Mouse (Mus musculus) kidney, adult 2 months (tissue): ENCODE data around the gene Gm10642.

Experiments used
- CTCF ChIP-seq: fragments of 200-500 bp; conservative IDR thresholded peaks from 2 replicates; pipeline ENCODE4 v1.5.1; 2011; ENCODE audit warnings: low read depth, mild to moderate bottlenecking, control low read depth, low read length, moderate library complexity, mixed read lengths; ENCODE audit not compliant: insufficient read depth, insufficient read length
- POLR2A ChIP-seq: fragments of 200-500 bp; IDR thresholded peaks from one replicate; pipeline ENCODE4 v1.6.1; 2011; ENCODE audit warnings: low read depth, low read length, control low read depth

DNA sequence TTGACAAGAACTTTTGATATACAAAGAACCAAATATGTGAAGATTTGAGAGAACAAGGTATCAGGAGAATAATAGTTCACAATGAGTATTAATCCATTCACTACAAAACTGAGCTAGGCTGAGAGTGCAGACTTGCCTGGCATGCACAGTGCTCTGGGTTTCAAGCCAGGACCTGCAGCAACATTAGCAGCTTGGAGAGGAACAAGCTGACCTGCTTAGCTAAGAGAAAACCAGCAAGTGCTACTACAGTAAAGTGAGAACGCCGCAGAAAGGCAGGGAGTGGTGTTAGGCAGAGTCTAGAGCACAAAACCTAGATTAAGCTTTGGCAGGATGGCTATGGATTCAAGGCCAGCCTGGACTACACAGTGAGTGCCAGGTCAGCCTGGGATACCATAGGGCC, 26.3 kb upstream of the Gm10642 start:
- TF ChIP-seq POLR2A (no peak), CTCF (no peak)
